Mouse (Mus musculus): ENCODE measurements at regions not wholly inside any gene's neighbourhood (a gene's known extent, or its start where the extent isn't known, plus 50 kb on each side); places are given as distances from the start of the nearest gene placed in this dataset.
"Not testable (repeated sequence)": the region's sequence is repeated elsewhere in the genome, so short reads cannot be mapped to it uniquely, and the experiment has no call there.

DNA sequence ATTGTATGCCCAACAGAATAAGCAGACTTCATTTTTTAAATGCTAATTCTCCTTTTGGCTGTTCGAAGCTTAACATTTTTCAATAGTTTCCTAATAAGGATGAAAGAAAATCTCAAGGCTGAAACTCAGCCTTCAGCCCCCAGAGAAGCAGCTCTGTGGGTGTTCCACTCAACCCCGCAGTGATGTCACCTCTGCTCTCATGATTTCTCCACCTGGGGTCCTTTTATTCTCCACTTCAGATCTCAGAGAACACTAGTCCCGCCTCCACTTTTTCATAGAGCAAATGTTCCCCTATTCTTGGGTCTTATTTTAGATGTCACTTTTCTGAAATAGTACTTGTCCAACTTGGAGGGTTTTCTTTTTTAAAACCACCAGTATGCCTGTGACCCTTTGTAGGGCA is 567.3 kb downstream of the Cntn3 start:
- Histone ChIP-seq H3K9ac (replicated peaks; ENCODE audit: low read depth, low read length) (no peak overlapping the region), H3K4me2 (replicated peaks; ENCODE audit: low read depth, low read length) (no peak overlapping the region), H3K27me3 (ENCODE audit: control insufficient read depth, insufficient read depth, low read length) (no peaks in the 10 kb centered on the region), H3K36me3 (ENCODE audit: control insufficient read depth, insufficient read depth, low read length) (no peaks in the 10 kb centered on the region), H3K4me1 (ENCODE audit: control insufficient read depth, insufficient read depth, low read length) (no peaks in the 10 kb centered on the region), H3K9me3 (ENCODE audit: control insufficient read depth, low read depth, low read length) (no peaks in the 10 kb centered on the region), H3K27ac (ENCODE audit: low read length) (no peak overlapping the region), H3K4me3 (ENCODE audit: low read depth, low read length) (no peak overlapping the region)
- WGBS: 60% methylated on average over 3 of the region's 3 CpGs
- ATAC-seq (ENCODE audit: insufficient number of reproducible peaks, insufficient read depth, low FRiP score, low read depth): no peak

DNA sequence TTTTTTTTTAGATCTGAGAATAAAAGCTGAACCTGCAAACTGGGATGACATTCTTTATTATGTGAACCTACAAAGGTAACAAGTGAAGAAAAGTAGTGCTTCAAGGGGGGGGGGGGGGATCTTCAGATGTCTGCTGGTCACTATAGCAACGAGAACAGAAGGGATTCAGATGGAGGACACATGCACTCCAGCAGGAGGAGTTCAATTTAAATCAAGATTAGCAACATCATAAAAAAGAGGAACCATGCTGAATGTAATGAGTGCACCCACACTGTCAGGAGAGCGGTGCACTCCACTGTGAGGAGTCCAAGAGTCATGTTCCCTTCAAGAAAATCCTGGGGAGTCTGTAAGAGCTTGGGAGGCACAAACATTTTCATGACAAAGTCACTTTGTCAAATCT is 574.7 kb downstream of the Cntn3 start:
- H3K36me3 ChIP-seq (ENCODE audit: control insufficient read depth, insufficient read depth, low read length): no peaks in the 10 kb centered on the region
- no peak overlapping the region for H3K4me3 ChIP-seq (ENCODE audit: low read depth, low read length)
- H3K27me3 ChIP-seq (ENCODE audit: control insufficient read depth, insufficient read depth, low read length): no peaks in the 10 kb centered on the region
- no peak for ATAC-seq (ENCODE audit: insufficient number of reproducible peaks, insufficient read depth, low FRiP score, low read depth)
- H3K4me2 ChIP-seq (replicated peaks; ENCODE audit: low read depth, low read length): no peak overlapping the region
- no peak overlapping the region for H3K27ac ChIP-seq (ENCODE audit: low read length)
- H3K4me1 ChIP-seq (ENCODE audit: control insufficient read depth, insufficient read depth, low read length): no peaks in the 10 kb centered on the region
- H3K9ac ChIP-seq (replicated peaks; ENCODE audit: low read depth, low read length): no peak overlapping the region
- H3K9me3 ChIP-seq (ENCODE audit: control insufficient read depth, low read depth, low read length): no peaks in the 10 kb centered on the region
- 79% methylated on average over 2 of the region's 2 CpGs for WGBS

- 64% methylated on average over 5 of the region's 5 CpGs for WGBS
- H3K27ac ChIP-seq (ENCODE audit: low read length): no peak overlapping the region
- no peak overlapping the region for H3K9ac ChIP-seq (replicated peaks; ENCODE audit: low read depth, low read length)
- H3K4me2 ChIP-seq (replicated peaks; ENCODE audit: low read depth, low read length): no peak overlapping the region
- no peak overlapping the region for H3K4me3 ChIP-seq (ENCODE audit: low read depth, low read length)
- H3K4me1 ChIP-seq (ENCODE audit: control insufficient read depth, insufficient read depth, low read length): no peaks in the 10 kb centered on the region
- H3K27me3 ChIP-seq (ENCODE audit: control insufficient read depth, insufficient read depth, low read length): no peaks in the 10 kb centered on the region
- H3K9me3 ChIP-seq (ENCODE audit: control insufficient read depth, low read depth, low read length): no peaks in the 10 kb centered on the region
- ATAC-seq (ENCODE audit: insufficient number of reproducible peaks, insufficient read depth, low FRiP score, low read depth): no peak
- H3K36me3 ChIP-seq (ENCODE audit: control insufficient read depth, insufficient read depth, low read length): no peaks in the 10 kb centered on the region
Measured at GRCm38 (mm10) chr6:101997629-101998028, 575.3 kb downstream of the Cntn3 start.

DNA sequence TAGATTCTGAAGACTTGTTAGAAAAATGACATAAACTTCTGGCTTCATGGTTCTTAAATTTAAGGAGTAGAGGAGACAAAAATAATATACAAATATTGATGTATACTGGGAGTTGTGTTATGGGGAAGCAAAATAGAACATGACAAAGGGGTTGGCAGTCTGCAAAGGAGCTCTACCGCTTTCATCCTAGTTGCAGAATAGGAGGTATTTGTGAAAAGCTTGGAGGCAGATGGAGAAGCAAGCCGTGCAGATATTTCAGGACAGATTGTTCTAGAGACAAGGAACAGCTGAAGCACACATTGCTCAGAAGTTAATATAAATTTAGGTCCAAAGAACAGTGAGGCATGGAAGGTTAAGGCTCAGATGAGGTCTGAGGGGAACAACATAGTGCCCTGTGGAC is 580.1 kb downstream of the Cntn3 start:
- no peak overlapping the region for H3K9ac ChIP-seq (replicated peaks; ENCODE audit: low read depth, low read length)
- no peaks in the 10 kb centered on the region for H3K27me3 ChIP-seq (ENCODE audit: control insufficient read depth, insufficient read depth, low read length)
- no peak overlapping the region for H3K27ac ChIP-seq (ENCODE audit: low read length)
- 93% methylated on average over 2 of the region's 2 CpGs for WGBS
- no peaks in the 10 kb centered on the region for H3K36me3 ChIP-seq (ENCODE audit: control insufficient read depth, insufficient read depth, low read length)
- no peak for ATAC-seq (ENCODE audit: insufficient number of reproducible peaks, insufficient read depth, low FRiP score, low read depth)
- H3K4me3 ChIP-seq (ENCODE audit: low read depth, low read length): no peak overlapping the region
- H3K9me3 ChIP-seq (ENCODE audit: control insufficient read depth, low read depth, low read length): no peaks in the 10 kb centered on the region
- H3K4me1 ChIP-seq (ENCODE audit: control insufficient read depth, insufficient read depth, low read length): no peaks in the 10 kb centered on the region
- no peak overlapping the region for H3K4me2 ChIP-seq (replicated peaks; ENCODE audit: low read depth, low read length)

- ATAC-seq (ENCODE audit: insufficient number of reproducible peaks, insufficient read depth, low FRiP score, low read depth): no peak
- Histone ChIP-seq H3K36me3 (ENCODE audit: control insufficient read depth, insufficient read depth, low read length) (no peaks in the 10 kb centered on the region), H3K4me3 (ENCODE audit: low read depth, low read length) (no peak overlapping the region), H3K27ac (ENCODE audit: low read length) (no peak overlapping the region), H3K9me3 (ENCODE audit: control insufficient read depth, low read depth, low read length) (no peaks in the 10 kb centered on the region), H3K27me3 (ENCODE audit: control insufficient read depth, insufficient read depth, low read length) (no peaks in the 10 kb centered on the region), H3K4me2 (replicated peaks; ENCODE audit: low read depth, low read length) (no peak overlapping the region), H3K4me1 (ENCODE audit: control insufficient read depth, insufficient read depth, low read length) (no peaks in the 10 kb centered on the region), H3K9ac (replicated peaks; ENCODE audit: low read depth, low read length) (no peak overlapping the region)
- 48% methylated on average over 1 of the region's 1 CpGs for WGBS
Measured at GRCm38 (mm10) chr6:101981656-101982055, 591.2 kb downstream of the Cntn3 start.

DNA sequence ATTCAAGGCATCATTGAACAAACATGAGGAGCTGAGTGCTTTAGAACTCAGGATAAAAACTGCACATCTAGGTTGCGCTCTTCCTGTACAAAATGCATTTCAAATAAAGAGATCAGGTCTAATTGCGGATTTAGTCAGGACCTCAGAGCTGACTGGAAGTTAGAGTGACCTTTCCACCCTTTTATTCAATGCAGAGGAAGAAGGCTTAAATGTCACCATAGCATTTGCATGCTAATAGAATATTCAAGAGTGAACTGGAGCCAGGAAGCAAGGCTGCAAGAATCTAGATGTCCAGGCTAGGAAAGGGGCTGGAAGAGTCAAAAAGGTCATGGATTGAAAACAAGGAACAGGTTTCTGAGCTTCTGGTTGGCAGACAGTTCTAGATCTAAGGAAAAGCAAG is 593.7 kb downstream of the Cntn3 start:
- no peaks in the 10 kb centered on the region for H3K36me3 ChIP-seq (ENCODE audit: control insufficient read depth, insufficient read depth, low read length)
- 77% methylated on average over 2 of the region's 2 CpGs for WGBS

GRCm38 (mm10) chr6:101964941-101965340 is 587.2 kb upstream of the Pdzrn3 start:
- WGBS: 89% methylated on average over 2 of the region's 2 CpGs
- no peak overlapping the region for H3K9ac ChIP-seq (replicated peaks; ENCODE audit: low read depth, low read length)
- no peak for ATAC-seq (ENCODE audit: insufficient number of reproducible peaks, insufficient read depth, low FRiP score, low read depth)
- no peaks in the 10 kb centered on the region for H3K27me3 ChIP-seq (ENCODE audit: control insufficient read depth, insufficient read depth, low read length)
- no peak overlapping the region for H3K27ac ChIP-seq (ENCODE audit: low read length)
- H3K9me3 ChIP-seq (ENCODE audit: control insufficient read depth, low read depth, low read length): no peaks in the 10 kb centered on the region
- H3K4me1 ChIP-seq (ENCODE audit: control insufficient read depth, insufficient read depth, low read length): no peaks in the 10 kb centered on the region
- no peaks in the 10 kb centered on the region for H3K36me3 ChIP-seq (ENCODE audit: control insufficient read depth, insufficient read depth, low read length)
- no peak overlapping the region for H3K4me3 ChIP-seq (ENCODE audit: low read depth, low read length)
- H3K4me2 ChIP-seq (replicated peaks; ENCODE audit: low read depth, low read length): no peak overlapping the region

More for the DNA sequence above, 593.7 kb downstream of the Cntn3 start:
- ATAC-seq (ENCODE audit: insufficient number of reproducible peaks, insufficient read depth, low FRiP score, low read depth): no peak
- Histone ChIP-seq H3K27me3 (ENCODE audit: control insufficient read depth, insufficient read depth, low read length) (no peaks in the 10 kb centered on the region), H3K9me3 (ENCODE audit: control insufficient read depth, low read depth, low read length) (no peaks in the 10 kb centered on the region), H3K4me2 (replicated peaks; ENCODE audit: low read depth, low read length) (no peak overlapping the region), H3K9ac (replicated peaks; ENCODE audit: low read depth, low read length) (no peak overlapping the region), H3K27ac (ENCODE audit: low read length) (no peak overlapping the region), H3K4me3 (ENCODE audit: low read depth, low read length) (no peak overlapping the region), H3K4me1 (ENCODE audit: control insufficient read depth, insufficient read depth, low read length) (no peaks in the 10 kb centered on the region)

DNA sequence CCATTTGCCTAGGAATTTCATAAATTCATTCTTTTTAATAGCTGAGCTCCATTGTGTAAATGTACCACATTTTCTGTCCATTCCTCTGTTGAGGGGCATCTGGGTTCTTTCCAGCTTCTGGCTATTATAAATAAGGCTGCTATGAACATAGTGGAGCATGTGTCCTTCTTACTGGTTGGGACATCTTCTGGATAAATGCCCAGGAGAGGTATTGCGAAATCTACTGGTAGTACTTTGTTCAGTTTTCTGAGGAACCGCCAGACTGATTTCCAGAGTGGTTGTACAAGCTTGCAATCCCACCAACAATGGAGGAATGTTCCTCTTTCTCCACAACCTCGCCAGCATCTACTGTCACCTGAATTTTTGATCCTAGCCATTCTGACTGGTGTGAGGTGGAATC is 583.8 kb upstream of the Pdzrn3 start:
- ATAC-seq (ENCODE audit: insufficient number of reproducible peaks, insufficient read depth, low FRiP score, low read depth); H3K9ac ChIP-seq (replicated peaks; ENCODE audit: low read depth, low read length); H3K27ac ChIP-seq (ENCODE audit: low read length); H3K36me3 ChIP-seq (ENCODE audit: control insufficient read depth, insufficient read depth, low read length); H3K4me3 ChIP-seq (ENCODE audit: low read depth, low read length); H3K9me3 ChIP-seq (ENCODE audit: control insufficient read depth, low read depth, low read length); H3K4me2 ChIP-seq (replicated peaks; ENCODE audit: low read depth, low read length); H3K27me3 ChIP-seq (ENCODE audit: control insufficient read depth, insufficient read depth, low read length); H3K4me1 ChIP-seq (ENCODE audit: control insufficient read depth, insufficient read depth, low read length): not testable (repeated sequence)
- 85% methylated on average over 3 of the region's 3 CpGs for WGBS

- Histone ChIP-seq H3K9ac (replicated peaks; ENCODE audit: low read depth, low read length) (no peak overlapping the region), H3K4me1 (ENCODE audit: control insufficient read depth, insufficient read depth, low read length) (no peaks in the 10 kb centered on the region), H3K9me3 (ENCODE audit: control insufficient read depth, low read depth, low read length) (no peaks in the 10 kb centered on the region), H3K27me3 (ENCODE audit: control insufficient read depth, insufficient read depth, low read length) (no peaks in the 10 kb centered on the region), H3K4me3 (ENCODE audit: low read depth, low read length) (no peak overlapping the region), H3K27ac (ENCODE audit: low read length) (no peak overlapping the region), H3K36me3 (ENCODE audit: control insufficient read depth, insufficient read depth, low read length) (no peaks in the 10 kb centered on the region), H3K4me2 (replicated peaks; ENCODE audit: low read depth, low read length) (no peak overlapping the region)
- 35% methylated on average over 3 of the region's 3 CpGs for WGBS
- ATAC-seq (ENCODE audit: insufficient number of reproducible peaks, insufficient read depth, low FRiP score, low read depth): no peak
Measured at GRCm38 (mm10) chr6:101949681-101950080, 572.0 kb upstream of the Pdzrn3 start.
